Mouse (Mus musculus) embryonic stem cell, embryonic (primary cell): ENCODE data around the gene Cacna1c.

Source experiments
- CTCF ChIA-PET, 4 experiments: fragments of 300-600 bp in 2 of 4; fragments of 350-600 bp in 2 of 4; sonication (Branson Sonifier 250); formaldehyde crosslinking; loops; one replicate each; lab custom pipeline; 2022; ENCODE audit warnings: inconsistent platforms in 2 of 4; lab: Charles Lee
- POLR2A ChIA-PET, 4 experiments: fragments of 300-600 bp in 2 of 4; fragments of 350-600 bp in 2 of 4; sonication (Branson Sonifier 250); formaldehyde crosslinking; loops; one replicate each; lab custom pipeline; 2022; ENCODE audit warnings: antibody characterized with exemption in 4 of 4, inconsistent platforms in 1 of 4; lab: Charles Lee

The Cacna1c gene

DNA sequence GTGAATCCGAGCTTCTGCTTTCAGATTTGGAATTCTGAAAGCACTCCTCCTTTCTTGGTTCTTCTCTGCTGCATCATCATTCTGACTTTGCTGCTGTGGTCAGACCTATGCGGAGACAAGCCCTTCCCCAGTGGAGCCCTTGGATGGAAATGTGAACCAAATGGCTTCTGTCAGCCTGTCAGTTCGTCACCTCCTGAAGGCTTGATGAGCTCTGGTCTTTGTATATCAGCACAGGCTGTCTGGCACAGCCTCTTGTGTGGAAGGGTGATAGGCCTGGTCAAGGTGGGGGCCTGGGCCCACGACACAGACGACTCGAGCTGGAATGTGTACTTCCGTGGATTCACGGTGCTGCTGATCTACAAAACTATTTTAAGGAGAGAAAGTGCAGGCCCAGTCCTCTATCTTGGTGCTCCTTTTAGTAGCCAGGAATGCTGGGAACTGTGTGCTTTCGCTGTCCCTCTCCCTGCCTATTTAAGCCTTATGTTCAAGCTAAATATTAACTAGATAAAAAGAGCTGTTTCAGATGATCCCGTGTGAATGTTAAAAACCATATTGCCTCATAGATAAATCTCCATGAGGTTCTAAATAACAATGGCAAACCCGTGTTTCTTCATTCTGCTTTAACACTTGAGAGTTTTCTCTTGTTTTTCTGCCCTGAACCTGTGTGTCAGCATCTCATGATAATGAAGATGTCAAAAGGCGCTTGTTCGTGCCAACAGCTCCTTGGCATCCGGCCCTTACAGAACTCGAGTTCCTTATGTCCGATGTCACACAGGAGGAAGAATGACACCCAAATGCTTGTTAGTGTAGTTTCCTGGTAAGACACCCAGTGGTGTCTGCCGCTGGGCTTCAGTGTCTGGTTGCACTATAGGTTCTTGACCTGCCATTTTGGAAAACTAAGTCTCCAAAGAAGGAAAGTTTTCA lies at the start of gene Cacna1c:
TSS of gene Cacna1c (minus strand) at position 37 of the 924 bp plus-strand sequence.
- ChIA-PET POLR2A (interaction anchor here in 1 of 4 experiments (1.2 to 1.7 kb wide), 3 partner anchors 10 to 17 kb away, joined by 3 to 5 read pairs (median 4); no protein-coding TSS in a partner anchor), CTCF (interaction anchor here in 1 of 4 experiments (1.4 kb wide), 1 partner anchor 23 kb away, joined by 3 read pairs; no protein-coding TSS in a partner anchor)

DNA sequence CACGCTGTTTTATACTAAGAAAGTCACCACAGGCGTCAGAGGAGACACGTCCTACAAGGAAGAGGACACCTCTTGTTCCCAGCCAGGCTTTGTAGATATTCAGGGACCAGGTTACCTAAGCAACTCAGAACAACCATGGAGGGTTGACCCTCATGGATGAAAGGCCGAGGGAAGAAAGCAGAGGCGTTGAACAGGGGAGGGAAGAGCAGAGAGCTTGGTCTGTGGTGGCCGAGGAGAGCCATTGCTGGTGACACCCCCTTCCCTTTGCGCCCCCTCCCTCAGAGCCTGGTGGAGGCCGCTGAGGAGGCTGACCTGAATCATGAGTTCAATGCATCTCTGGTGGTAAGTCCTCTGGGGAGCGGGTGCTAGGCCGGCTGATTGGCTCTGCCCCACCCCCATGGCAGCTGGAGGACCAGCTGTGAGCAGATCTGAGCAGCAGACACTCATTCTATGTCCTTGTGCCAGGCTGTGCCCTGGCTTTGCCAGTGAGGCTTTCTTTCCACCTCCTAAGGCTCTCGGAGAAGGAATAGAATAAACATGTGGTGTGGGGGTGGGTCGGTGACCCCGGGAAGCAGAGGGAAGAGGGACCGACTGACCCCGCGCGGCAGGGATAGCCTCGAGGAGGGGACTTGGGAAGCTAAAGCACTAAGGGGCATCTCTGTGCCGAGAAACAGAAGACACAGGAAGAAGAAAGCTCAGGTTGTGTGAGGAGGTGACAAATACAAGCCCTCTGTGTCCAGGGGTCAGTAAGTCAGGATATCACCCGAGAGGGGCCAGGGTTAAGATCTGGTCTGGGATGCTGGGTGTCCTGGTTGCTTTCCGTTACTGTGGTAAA lies 44.9 kb upstream of the Cacna1c start:
- CTCF ChIA-PET, result interaction anchor here in 2 of 4 experiments (0.6 to 1.1 kb wide), 2 partner anchors 20 to 21 kb away, joined by 4 to 10 read pairs; no protein-coding TSS in a partner anchor

DNA sequence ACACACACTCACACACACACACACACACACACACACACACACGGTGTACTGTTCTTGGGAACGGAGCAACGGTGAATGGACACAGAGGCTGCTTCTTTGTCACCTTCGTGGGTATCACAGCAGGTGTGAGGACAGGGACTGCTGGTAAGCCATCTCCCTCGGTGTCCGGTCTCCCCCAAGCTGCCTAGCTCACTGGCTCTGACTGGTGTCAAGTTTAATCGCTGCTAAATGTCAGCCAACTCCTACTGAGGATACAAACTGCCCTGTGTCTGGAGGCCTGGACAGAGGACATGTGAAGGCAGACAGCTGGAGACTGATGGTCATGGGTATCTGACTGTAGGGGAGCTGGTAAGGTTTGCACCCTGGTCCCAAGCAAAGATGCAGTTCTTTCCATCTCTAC lies 44.0 kb upstream of the Cacna1c start:
- POLR2A ChIA-PET, result interaction anchor here in 1 of 4 experiments (1.2 kb wide), 1 partner anchor 26 kb away, joined by 3 read pairs; no protein-coding TSS in a partner anchor
- CTCF ChIA-PET, result interaction anchor here in 2 of 4 experiments (0.6 to 1.1 kb wide), 2 partner anchors 20 to 21 kb away, joined by 4 to 10 read pairs; no protein-coding TSS in a partner anchor

More for the DNA sequence above, 44.9 kb upstream of the Cacna1c start:
- POLR2A ChIA-PET, result interaction anchor here in 1 of 4 experiments (0.6 to 1.4 kb wide), 3 partner anchors 25 to 153 kb away, joined by 3 read pairs; no protein-coding TSS in a partner anchor

DNA sequence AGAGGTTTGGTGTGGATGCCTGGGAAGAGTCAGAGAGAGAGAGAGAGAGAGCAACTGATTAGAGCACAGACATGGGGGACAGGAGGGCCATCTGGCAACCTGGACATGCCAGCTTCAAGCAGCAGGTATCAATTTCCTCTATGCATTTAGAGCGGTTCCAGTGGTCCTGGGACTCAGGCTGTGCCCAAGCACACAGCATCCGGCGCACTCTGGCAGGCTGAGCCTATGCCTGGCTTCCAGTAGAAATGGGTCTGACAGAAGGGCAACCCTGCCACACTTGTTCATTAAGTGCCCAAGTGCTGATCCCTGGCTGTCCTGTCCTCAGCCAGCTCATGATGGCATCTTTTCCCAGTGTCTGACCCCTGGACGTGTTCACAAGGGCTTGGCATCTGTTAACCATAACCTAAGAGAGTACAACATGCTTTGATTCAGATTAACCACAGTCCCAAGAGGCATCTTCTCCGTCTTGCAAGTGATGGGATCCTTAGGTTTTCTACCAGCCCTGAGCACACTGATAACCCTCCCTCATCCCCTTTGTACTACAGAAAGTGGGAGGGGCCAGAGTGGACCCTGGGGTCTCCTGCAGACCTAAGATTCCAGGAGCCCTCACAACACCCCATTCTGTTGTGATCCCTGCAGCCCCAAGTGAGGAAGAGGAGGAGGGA lies 43.3 kb upstream of the Cacna1c start:
- ChIA-PET POLR2A (interaction anchor here in 2 of 4 experiments (0.6 to 1.2 kb wide), 3 partner anchors 26 to 934 kb away, joined by 3 read pairs; no protein-coding TSS in a partner anchor), CTCF (no interaction called here)

DNA sequence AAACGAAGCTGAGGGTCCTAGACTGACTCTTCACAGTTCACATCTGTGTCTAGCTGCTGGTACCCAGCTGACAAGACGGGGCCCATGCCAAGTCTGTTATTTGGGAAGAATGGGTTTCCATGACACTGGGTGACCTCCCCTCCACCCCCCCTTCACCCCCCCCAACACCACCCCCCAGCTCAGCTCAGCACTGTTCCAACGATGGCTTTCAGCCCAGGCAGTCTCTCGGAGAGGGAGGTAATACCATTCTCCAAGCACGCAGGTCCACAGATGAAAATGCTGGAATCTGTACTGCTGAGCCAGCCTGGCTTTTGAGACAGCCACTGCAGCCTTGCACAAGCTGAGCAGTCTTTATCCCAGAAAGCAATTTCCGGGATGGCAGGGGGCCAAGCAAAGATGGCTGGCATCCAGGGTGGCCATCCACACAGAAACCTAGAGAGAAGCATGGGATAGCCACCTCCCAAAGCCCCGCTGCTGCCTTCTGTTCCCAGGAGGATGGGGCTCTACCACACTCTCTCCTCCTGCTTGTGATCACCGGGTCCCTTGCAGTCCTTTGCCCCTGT lies 41.3 kb upstream of the Cacna1c start:
- ChIA-PET POLR2A (interaction anchor here in 1 of 4 experiments (0.6 kb wide), 1 partner anchor 330 kb away, joined by 3 read pairs; no protein-coding TSS in a partner anchor), CTCF (interaction anchor here in 1 of 4 experiments (1.3 kb wide), 1 partner anchor 111 kb away, joined by 3 read pairs; no protein-coding TSS in a partner anchor)

DNA sequence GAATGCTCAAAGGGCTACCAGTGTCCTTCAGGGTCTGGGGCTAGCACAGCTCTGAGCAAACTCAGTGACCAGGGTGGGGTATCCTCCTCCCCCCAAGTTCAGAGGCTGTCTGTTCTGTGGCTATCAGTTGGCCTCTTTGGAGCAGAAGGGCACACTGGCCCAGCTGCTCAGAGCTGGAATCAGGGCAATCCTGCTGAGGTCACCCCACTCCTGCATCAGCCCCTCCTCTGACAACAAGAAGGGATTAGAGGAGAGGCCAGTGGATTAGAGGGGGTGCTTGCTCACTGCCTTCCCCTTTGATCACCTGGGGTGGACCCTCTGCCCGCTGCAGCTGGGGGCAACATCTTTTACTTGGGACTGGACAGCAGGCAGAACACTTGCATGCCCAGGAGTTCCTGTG lies 40.0 kb upstream of the Cacna1c start, which contains the start of gene Cacna2d4:
TSS of gene Cacna2d4 (plus strand) at position 286 of the 400 bp plus-strand sequence.
- ChIA-PET CTCF (interaction anchor here in 1 of 4 experiments (1.3 kb wide), 1 partner anchor 112 kb away, joined by 3 read pairs; no protein-coding TSS in a partner anchor), POLR2A (no interaction called here)

DNA sequence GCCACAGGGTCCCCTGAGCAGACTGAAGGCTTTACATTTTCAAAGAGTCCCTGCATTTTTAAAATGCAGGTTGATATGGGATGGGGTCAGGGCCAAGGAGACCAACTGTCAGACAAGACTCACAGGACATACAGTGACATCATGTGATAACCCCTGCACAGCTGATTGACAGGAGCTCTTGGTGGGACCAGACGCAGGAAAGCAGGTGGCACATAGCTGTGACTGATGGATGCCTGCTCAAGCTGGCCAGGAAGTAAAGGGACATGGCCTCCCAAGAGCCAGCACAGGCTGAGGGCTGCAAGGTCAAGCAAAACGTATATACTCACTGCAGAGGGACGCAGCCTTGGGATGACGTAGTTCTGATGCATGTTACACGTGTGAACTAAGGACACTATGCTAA lies 39.2 kb upstream of the Cacna1c start:
- POLR2A ChIA-PET, result no interaction called here
- CTCF ChIA-PET, result interaction anchor here in 1 of 4 experiments (0.6 kb wide), 1 partner anchor 1069 kb away, joined by 7 read pairs; no protein-coding TSS in a partner anchor

DNA sequence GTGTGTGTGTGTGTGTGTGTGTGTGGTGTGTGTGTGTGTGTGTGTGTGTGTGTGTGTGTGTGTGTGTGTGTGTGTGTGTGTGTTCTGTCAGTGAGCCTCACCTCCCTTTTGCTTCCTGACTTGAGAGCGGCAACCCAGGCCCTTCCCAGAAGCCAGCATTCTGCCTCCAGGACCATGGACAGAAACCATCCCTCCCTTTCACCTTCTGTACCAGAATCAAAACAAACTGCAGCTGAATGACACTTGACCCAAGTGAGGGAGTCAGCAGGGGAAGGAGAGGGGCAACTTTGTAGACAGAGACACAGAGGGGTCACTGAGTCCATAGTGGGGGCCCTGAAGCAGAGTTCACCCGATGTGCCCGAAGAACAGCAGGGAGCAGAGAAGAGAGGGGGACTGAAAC lies 36.8 kb upstream of the Cacna1c start:
- ChIA-PET POLR2A (interaction anchor here in 2 of 4 experiments (0.6 to 1.5 kb wide), 3 partner anchors 13 to 131 kb away, joined by 3 to 4 read pairs (median 3); no protein-coding TSS in a partner anchor), CTCF (interaction anchor here in 2 of 4 experiments (0.7 to 1.1 kb wide), 4 partner anchors 64 to 1941 kb away, joined by 3 to 5 read pairs (median 4); no protein-coding TSS in a partner anchor)

DNA sequence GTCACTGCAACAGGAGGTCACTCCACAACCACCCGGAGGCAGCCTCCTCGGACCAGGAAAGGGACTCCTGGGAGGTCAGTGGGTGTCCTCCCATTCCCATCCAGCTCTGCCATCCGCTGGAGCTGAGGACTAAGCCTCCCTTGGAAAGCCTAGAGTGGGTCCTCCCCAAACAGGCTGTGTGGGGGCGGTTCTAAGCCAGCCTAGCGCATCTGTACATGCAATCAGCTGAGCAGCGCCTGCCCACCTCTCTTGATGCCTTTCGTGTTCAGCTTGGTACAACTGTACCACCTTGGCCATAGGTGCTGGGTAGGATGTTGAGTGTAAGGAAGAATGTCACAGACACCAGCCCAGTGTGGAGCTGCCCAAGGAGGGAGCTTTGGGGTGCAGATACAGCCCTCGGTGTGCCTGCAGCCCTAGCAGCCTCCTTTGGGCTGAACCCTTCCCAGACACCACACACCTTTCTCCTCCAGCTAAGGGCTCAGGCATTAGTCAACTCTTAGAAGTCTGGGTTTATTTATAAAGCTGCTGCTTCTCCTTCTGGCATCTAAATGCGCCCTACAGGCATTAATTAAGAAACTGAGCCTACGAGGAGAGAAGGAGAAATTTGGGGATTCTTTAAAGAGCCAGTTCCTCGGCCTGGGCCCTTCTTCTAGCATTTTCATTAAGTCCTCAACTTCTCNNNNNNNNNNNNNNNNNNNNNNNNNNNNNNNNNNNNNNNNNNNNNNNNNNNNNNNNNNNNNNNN lies 32.8 kb upstream of the Cacna1c start:
- ChIA-PET CTCF (interaction anchor here in 3 of 4 experiments (0.6 to 1.3 kb wide), 4 partner anchors 9 to 215 kb away, joined by 3 to 5 read pairs (median 3); no protein-coding TSS in a partner anchor), POLR2A (interaction anchor here in 1 of 4 experiments (0.5 kb wide), 1 partner anchor 202 kb away, joined by 4 read pairs; no protein-coding TSS in a partner anchor)

DNA sequence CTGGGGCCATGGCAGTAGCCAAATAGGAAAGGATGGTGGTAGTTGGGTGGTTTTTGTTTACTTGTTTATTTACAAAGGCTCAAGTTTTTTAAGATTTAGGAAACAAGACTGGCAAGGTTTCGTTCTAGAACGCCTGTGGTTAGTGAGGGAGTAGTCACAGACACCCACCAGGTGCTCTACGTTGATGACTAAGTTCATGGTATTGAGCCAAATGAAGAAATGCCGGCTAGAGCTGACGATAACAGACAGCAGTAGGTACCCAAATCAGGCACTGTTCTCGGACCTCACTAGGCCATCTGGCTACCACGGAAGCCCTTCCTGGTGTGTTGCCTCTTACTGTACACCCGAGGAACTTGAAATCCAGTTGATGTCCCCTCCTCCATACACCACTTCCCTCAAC lies 30.8 kb upstream of the Cacna1c start:
- ChIA-PET POLR2A (interaction anchor here in 1 of 4 experiments (1.3 kb wide), 1 partner anchor 121 kb away, joined by 3 read pairs; no protein-coding TSS in a partner anchor), CTCF (no interaction called here)

DNA sequence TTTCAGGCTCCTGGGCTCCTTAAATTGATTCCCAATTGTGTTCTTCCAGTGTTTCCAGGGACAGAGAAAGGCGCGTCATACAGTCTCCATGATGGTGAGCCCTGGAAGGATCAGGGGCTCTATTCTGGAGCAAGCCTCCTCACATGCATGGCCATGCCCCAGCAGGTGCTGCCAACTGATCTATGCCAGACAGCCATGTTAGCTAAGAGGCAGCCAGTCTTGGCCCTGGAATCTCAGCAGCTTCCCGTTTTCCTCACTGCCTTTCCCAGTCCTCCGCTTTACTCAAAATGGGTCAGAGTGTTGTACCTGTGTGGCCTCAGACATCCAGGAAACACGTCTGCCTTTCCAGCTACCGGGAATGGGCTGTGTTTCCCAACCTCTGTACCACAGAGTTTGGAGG lies 29.5 kb upstream of the Cacna1c start:
- CTCF ChIA-PET, result interaction anchor here in 2 of 4 experiments (1.6 kb wide), 2 partner anchors 122 kb away, joined by 5 to 9 read pairs; no protein-coding TSS in a partner anchor
- POLR2A ChIA-PET, result interaction anchor here in 2 of 4 experiments (0.8 to 1.5 kb wide), 3 partner anchors 11 to 206 kb away, joined by 3 to 6 read pairs (median 3); partner anchors contain the start of gene Lrtm2 (in 1 of the 2)

DNA sequence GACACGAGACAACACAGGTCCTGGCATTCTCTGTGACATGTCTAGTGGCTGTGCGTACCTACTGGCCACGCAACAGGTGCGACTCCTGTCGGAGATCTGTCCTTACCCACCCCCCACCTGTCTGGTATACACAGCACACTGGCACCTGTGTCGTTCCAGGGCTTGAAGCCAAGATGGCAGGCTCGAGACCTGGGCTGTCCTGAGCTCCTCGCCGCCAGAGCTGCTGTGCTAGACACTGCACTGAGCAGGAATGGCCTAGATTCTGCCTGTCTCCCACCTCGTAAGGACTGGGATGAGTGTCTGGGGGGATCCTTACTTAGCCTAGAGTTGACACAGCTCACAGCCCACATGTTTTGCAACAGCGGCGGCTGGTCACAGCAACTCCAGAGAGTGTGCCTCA lies 29.0 kb upstream of the Cacna1c start:
- POLR2A ChIA-PET, result interaction anchor here in 2 of 4 experiments (0.6 to 1.5 kb wide), 3 partner anchors 10 to 1107 kb away, joined by 3 read pairs; partner anchors contain the start of gene Lrtm2 (in 1 of the 2)
- CTCF ChIA-PET, result interaction anchor here in 2 of 4 experiments (1.0 to 1.6 kb wide), 3 partner anchors 123 to 218 kb away, joined by 4 to 9 read pairs (median 5); no protein-coding TSS in a partner anchor

DNA sequence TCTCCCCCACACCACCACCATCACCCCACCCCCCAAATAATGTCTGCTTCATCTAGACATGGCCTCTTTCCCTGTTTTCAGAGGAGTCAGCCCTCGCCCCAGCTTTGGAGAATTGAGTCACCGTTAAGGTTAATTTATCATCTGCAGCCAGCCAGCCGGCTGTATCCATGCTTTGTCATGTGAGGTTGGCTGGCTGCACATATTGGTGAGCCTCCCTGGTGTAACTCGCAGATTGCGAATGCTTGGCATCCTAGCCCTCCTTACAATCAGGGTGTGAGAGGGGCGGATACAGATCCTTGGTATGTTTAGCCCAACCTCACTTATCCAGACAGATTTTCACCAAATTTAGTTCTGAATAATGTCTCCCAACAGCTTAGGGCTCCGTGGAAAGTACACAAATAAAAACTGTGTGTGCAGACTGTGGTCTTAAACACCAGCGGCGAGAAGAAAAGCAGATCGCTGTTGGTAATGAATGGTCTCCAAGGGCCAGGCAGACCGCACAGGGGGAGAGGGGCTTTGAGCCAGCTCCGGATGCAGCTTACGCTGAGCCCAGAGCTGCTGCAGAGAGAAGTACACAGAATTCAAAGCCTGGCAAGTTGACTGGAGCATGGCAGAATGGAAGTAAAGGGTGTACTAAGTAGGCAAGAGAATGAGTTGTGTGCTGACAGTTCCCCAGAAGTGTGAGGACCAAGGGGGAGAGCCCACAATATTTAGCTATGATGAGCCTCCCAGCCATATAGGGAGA lies 28.4 kb upstream of the Cacna1c start:
- POLR2A ChIA-PET, result interaction anchor here in 1 of 4 experiments (0.6 kb wide), 1 partner anchor 1106 kb away, joined by 3 read pairs; no protein-coding TSS in a partner anchor
- CTCF ChIA-PET, result interaction anchor here in 2 of 4 experiments (1.0 to 1.6 kb wide), 3 partner anchors 123 to 219 kb away, joined by 4 to 9 read pairs (median 5); no protein-coding TSS in a partner anchor

DNA sequence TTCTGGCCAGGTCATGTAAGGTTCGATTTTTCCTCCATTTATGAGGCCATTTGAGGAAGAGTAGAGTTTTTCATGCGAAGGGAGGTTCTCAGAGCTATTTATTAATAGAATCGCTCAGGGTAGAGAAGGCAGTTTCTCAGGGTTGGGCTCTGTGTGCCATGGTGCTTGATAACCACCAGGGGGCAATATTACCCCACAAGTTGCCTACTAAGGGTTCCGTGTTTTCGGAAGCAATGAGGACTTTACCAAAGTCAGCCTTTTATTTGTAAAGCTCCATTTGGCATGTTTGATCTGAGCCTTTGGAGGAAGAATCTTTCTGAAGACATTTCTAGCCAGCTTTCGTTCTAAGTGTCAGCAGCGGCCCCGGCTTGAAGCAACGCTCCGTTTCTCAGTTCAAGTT lies 24.1 kb upstream of the Cacna1c start:
- CTCF ChIA-PET, result interaction anchor here (0.5 to 5.2 kb wide), 55 partner anchors 9 to 1306 kb away, joined by 3 to 80 read pairs (median 4); partner anchors contain the start of genes Lrtm2 (in 2 of the 4) and Cacna1c (in 1 of the 4)
- POLR2A ChIA-PET, result interaction anchor here in 3 of 4 experiments (0.5 to 3.8 kb wide), 16 partner anchors 13 to 528 kb away, joined by 3 to 18 read pairs (median 4); partner anchors contain the start of gene Lrtm2 (in 1 of the 3)
